Mouse (Mus musculus): ENCODE results near the gene Hinfp. TPM values are rescaled to one million over a fixed set of nuclear protein-coding genes. Genes with fewer than 3 reads are reported as not detected.

Gene Hinfp
- polyA plus RNA-seq, 1 experiment from 2014 or later = 17.4 TPM

DNA sequence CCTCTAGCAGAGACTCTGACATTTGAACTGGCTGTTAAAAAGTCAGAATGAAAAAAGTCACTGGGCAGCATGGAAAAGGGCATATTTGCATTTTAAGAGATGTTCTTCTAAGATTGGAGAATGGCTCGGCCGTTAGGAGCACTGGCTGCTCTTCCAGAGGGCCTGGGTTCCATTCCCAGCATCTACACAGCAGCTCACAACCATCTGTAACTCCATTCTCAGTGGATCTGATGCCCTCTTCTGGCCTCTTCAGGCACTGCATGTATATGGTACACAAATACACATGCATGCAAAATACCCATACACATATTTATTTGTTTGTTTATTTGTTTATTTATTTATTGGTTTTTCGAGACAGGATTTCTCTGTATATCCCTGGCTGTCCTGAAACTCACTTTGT lies 36.4 kb downstream of the Hinfp start:
- Histone ChIP-seq H3K4me2 (replicated peaks) (no peak overlapping the region), H3K4me3 (replicated peaks; ENCODE audit: low read length) (no peak overlapping the region), H3K36me3 (replicated peaks; ENCODE audit: control insufficient read depth, insufficient read depth) (peaks cover 13% of the 10 kb centered on the region), H3K27ac (no peak overlapping the region), H3K27me3 (ENCODE audit: control insufficient read depth, insufficient read depth, low read length) (no peaks in the 10 kb centered on the region), H3K9ac (no peak overlapping the region), H3K4me1 (replicated peaks; ENCODE audit: control insufficient read depth, insufficient read depth, low read length) (peaks cover 12% of the 10 kb centered on the region; the same call in 1 of the 2 replicates), H3K9me3 (ENCODE audit: control insufficient read depth, low read length) (no peaks in the 10 kb centered on the region; the same call in 1 of the 2 replicates)
- ATAC-seq (ENCODE audit: low FRiP score) = no peak
- no peak for DNase-seq (ENCODE audit: low spot score)
- 89% methylated on average over 3 of the region's 3 CpGs for WGBS

DNA sequence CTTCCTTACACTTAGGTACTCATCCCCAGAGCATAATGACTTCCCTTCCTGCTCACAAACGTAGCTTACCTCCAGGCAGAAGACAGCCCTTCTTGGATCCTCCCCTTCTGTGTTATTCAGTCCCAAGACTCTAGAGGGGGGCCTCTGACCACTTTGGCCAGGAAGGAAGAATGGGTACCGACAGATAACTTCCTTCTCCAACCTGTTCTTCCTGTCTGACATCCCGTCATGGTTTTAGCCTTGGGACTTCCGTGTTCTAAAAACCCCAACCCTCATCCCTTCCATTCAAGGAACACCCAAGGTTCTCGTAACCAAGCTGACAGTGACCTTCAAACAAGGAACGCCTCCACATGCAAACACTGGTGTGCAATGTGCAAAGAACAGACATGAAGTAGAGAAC lies 37.0 kb downstream of the Hinfp start, which contains the start of gene Nlrx1:
Gene Nlrx1 (minus strand): TSS at position 168 of the 400 bp plus-strand sequence.
- no peak for DNase-seq (ENCODE audit: low spot score)
- Histone ChIP-seq H3K4me3 (replicated peaks; ENCODE audit: low read length) (peak within 1 kb of the TSS; percentile 32), H3K36me3 (replicated peaks; ENCODE audit: control insufficient read depth, insufficient read depth) (peaks cover 7% of the 10 kb centered on the region; the same call in 1 of the 2 replicates), H3K27ac (peak within 1 kb of the TSS; percentile 57), H3K9ac (peak within 1 kb of the TSS; percentile 65), H3K4me1 (replicated peaks; ENCODE audit: control insufficient read depth, insufficient read depth, low read length) (peaks cover 12% of the 10 kb centered on the region; the same call in 1 of the 2 replicates), H3K9me3 (ENCODE audit: control insufficient read depth, low read length) (no peaks in the 10 kb centered on the region; the same call in 1 of the 2 replicates), H3K4me2 (replicated peaks) (peak within 1 kb of the TSS; percentile 59), H3K27me3 (ENCODE audit: control insufficient read depth, insufficient read depth, low read length) (no peaks in the 10 kb centered on the region)
- no peak for ATAC-seq (ENCODE audit: low FRiP score)
- 89% methylated on average over 6 of the region's 6 CpGs for WGBS

DNA sequence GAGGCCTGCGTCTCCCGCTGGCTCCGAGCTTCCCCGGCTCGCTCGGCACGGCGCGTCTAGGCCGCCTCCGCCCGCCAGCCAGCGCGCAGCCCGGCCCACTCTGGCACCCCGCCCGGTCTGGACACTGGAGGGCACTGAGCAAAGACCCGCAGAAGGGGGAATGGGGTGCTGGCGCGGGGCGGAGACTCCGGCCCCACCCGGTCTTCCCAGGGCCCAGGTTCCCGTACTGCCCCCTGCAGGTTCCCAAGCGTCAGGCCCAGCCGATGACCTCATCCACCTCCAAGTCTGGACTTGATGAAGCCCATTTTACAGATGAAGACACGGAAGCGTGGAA lies 37.5 kb downstream of the Hinfp start:
- no peaks in the 10 kb centered on the region; the same call in 1 of the 2 replicates for H3K9me3 ChIP-seq (ENCODE audit: control insufficient read depth, low read length)
- ATAC-seq (ENCODE audit: low FRiP score) (peak; percentile 80), DNase-seq (ENCODE audit: low spot score) (peak; percentile 63)
- peak overlapping the region; percentile 65 for H3K9ac ChIP-seq
- H3K27ac ChIP-seq = peak overlapping the region; percentile 57
- 8% methylated on average over 24 of the region's 28 CpGs for WGBS
- H3K4me3 ChIP-seq (replicated peaks; ENCODE audit: low read length) = peak overlapping the region; percentile 32
- no peaks in the 10 kb centered on the region for H3K27me3 ChIP-seq (ENCODE audit: control insufficient read depth, insufficient read depth, low read length)
- H3K4me1 ChIP-seq (replicated peaks; ENCODE audit: control insufficient read depth, insufficient read depth, low read length) = peaks cover 12% of the 10 kb centered on the region; the same call in 1 of the 2 replicates
- peak overlapping the region; percentile 59 for H3K4me2 ChIP-seq (replicated peaks)
- H3K36me3 ChIP-seq (replicated peaks; ENCODE audit: control insufficient read depth, insufficient read depth) = 0 out of 2 replicates have a peak, but pooled peaks cover 2% of the 10 kb centered on the region

DNA sequence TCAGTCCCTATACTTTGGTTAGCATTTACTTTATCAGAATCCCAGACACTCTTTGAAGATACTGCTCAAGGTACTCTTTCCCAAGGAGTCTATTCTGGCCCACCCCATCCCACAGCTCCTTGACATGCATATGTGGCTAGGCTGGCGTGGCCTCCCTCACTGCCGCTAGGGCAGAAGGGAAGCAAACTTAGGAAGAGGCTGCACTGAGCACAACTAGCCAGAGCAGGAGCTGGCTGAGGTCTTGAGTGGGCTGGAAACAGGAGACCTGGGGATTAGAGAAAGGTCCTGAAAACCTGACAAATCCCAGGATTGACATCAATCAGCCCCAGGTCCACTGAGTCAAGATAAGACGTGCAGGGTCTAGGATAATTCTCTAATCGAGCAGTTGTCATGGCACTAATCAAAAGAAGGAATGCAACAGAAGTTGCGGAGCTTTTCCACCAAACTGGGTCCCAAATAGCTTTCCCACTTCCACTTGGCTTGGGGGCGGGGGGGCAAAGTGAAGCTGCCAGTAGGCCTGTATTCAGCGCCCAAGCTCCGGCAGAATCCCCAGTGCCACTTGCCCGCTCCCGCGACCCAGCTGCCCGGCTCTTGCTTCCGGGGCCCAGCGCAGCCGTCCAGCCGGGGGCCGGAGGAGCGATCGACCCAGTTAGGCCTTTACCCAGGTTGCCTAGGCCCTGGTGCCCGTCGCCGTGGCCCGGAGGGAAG lies 38.0 kb downstream of the Hinfp start:
- DNase-seq (ENCODE audit: low spot score) (no peak), ATAC-seq (ENCODE audit: low FRiP score) (no peak)
- Histone ChIP-seq H3K27ac (peak overlapping the region; percentile 57), H3K4me2 (replicated peaks) (peak overlapping the region; percentile 59), H3K4me1 (replicated peaks; ENCODE audit: control insufficient read depth, insufficient read depth, low read length) (peaks cover 12% of the 10 kb centered on the region; the same call in 1 of the 2 replicates), H3K36me3 (replicated peaks; ENCODE audit: control insufficient read depth, insufficient read depth) (no peaks in the 10 kb centered on the region), H3K4me3 (replicated peaks; ENCODE audit: low read length) (peak overlapping the region; percentile 32), H3K9me3 (ENCODE audit: control insufficient read depth, low read length) (no peaks in the 10 kb centered on the region; the same call in 1 of the 2 replicates), H3K9ac (peak overlapping the region; percentile 65), H3K27me3 (ENCODE audit: control insufficient read depth, insufficient read depth, low read length) (no peaks in the 10 kb centered on the region)
- 7% methylated on average over 23 of the region's 23 CpGs for WGBS

DNA sequence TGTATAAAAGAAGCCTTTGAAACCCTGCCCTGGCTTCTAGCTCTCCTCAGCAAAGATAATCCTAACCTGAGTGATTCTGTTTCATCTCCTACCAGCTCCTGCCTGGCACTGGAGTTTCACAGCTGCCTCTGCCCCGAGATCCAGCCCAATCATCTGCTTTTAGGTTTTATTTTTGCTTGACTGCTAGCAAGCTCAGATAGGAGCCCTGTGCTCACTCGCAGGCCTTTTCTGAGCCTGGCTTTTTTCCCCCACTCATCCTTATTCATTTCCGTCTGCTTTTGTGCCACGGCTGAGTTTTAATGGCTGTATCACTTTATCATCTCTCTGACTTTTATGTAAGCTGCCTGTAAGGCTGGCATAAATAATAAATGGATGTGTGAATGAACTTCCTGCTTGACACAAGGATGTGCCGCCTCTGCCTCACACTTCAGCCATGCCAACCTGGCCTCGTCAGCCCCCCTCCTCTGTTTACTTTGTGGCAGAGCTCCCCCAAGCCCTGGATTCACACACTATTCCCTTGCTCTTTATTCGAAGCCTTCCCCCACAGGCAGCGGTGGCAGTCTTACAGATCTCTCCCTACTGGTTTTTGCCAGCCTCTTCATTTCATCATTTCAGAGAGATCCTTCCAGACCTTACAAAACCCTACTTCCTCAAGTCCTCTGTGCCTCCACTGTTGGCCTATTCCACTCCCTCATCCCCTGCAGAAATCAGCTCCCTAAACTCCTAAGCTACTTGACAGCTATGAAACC lies 38.8 kb downstream of the Hinfp start:
- H3K9ac ChIP-seq = no peak overlapping the region; the same call in 1 of the 2 replicates
- DNase-seq (ENCODE audit: low spot score) (no peak), ATAC-seq (ENCODE audit: low FRiP score) (no peak)
- no peaks in the 10 kb centered on the region; the same call in 1 of the 2 replicates for H3K9me3 ChIP-seq (ENCODE audit: control insufficient read depth, low read length)
- peak overlapping the region; percentile 57; the same call in 1 of the 2 replicates for H3K27ac ChIP-seq
- no peak overlapping the region for H3K4me3 ChIP-seq (replicated peaks; ENCODE audit: low read length)
- H3K36me3 ChIP-seq (replicated peaks; ENCODE audit: control insufficient read depth, insufficient read depth) = no peaks in the 10 kb centered on the region
- WGBS = 60% methylated on average over 8 of the region's 8 CpGs
- peaks cover 12% of the 10 kb centered on the region; the same call in 1 of the 2 replicates for H3K4me1 ChIP-seq (replicated peaks; ENCODE audit: control insufficient read depth, insufficient read depth, low read length)
- no peaks in the 10 kb centered on the region for H3K27me3 ChIP-seq (ENCODE audit: control insufficient read depth, insufficient read depth, low read length)
- no peak overlapping the region for H3K4me2 ChIP-seq (replicated peaks)

DNA sequence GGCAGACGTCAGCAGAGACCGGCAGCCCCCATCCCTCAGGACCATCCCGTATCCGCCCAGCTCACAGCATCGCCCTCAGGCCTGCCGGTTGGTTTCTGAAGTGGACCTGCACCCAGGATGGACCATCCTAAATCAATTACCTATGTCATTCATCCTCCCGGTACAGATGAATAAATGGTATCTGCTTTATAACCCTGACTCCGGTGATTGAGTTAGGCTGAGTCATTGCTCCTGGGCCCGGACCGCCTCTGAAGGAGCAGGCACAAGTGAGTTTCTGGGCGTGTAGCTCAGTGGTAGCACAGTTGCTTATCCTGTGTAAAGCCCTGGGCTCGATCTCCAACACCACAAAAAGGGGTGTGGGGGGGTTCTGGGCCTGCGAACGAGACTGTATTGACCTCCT lies 44.1 kb downstream of the Hinfp start:
- WGBS = 81% methylated on average over 14 of the region's 14 CpGs
- DNase-seq (ENCODE audit: low spot score) (no peak), ATAC-seq (ENCODE audit: low FRiP score) (no peak)
- no peak overlapping the region for H3K4me2 ChIP-seq (replicated peaks)
- H3K27ac ChIP-seq = no peak overlapping the region
- no peak overlapping the region for H3K4me3 ChIP-seq (replicated peaks; ENCODE audit: low read length)
- H3K9ac ChIP-seq = no peak overlapping the region
- 0 out of 2 replicates have a peak, but pooled peaks cover 8% of the 10 kb centered on the region for H3K4me1 ChIP-seq (replicated peaks; ENCODE audit: control insufficient read depth, insufficient read depth, low read length)
- no peaks in the 10 kb centered on the region for H3K27me3 ChIP-seq (ENCODE audit: control insufficient read depth, insufficient read depth, low read length)
- no peaks in the 10 kb centered on the region for H3K9me3 ChIP-seq (ENCODE audit: control insufficient read depth, low read length)
- no peaks in the 10 kb centered on the region for H3K36me3 ChIP-seq (replicated peaks; ENCODE audit: control insufficient read depth, insufficient read depth)

DNA sequence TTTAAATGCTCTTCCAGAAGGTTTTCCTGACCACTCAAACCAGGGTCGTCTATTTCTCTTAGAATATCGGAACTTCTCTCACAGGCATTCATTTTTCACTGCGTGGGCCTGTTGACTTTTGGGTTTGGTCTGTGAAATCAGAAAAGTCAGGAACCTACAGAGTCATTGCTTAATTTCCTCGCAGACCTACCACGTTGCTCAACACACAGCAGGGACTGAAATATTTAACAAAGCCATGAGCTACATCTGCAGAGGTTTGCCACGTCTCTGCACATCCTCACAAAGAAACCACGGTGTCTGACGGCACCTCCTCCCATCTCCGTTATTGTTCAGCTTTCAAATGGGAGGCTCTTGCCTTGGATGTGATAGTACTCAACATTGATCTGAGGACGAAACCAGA lies 46.5 kb downstream of the Hinfp start:
- Histone ChIP-seq H3K9ac (no peak overlapping the region), H3K27me3 (ENCODE audit: control insufficient read depth, insufficient read depth, low read length) (no peaks in the 10 kb centered on the region), H3K4me2 (replicated peaks) (no peak overlapping the region), H3K4me1 (replicated peaks; ENCODE audit: control insufficient read depth, insufficient read depth, low read length) (peaks cover 16% of the 10 kb centered on the region), H3K36me3 (replicated peaks; ENCODE audit: control insufficient read depth, insufficient read depth) (no peaks in the 10 kb centered on the region), H3K27ac (no peak overlapping the region), H3K9me3 (ENCODE audit: control insufficient read depth, low read length) (no peaks in the 10 kb centered on the region), H3K4me3 (replicated peaks; ENCODE audit: low read length) (no peak overlapping the region)
- DNase-seq (ENCODE audit: low spot score) = no peak
- no peak for ATAC-seq (ENCODE audit: low FRiP score)
- WGBS = 70% methylated on average over 10 of the region's 10 CpGs

DNA sequence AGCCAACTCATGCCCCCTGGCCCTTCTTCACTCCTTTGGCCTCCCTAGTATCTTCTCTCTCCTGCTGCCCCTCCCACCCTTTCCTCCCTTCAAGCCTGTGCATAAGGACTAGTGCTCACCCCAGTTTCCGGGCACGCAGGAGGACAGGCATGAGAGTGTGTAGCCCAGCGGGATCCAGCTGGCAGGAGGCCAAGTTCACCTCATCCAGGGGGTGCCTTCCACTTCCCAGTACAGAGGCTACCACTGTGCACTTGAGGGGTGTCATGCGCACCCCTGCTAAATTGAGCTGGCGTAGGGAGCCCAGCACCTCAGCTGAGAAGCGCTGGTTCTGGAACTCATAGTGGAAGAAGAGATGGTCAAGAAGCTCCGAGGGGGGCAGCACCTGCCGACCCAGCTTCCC lies 49.3 kb downstream of the Hinfp start:
- no peaks in the 10 kb centered on the region for H3K36me3 ChIP-seq (replicated peaks; ENCODE audit: control insufficient read depth, insufficient read depth)
- 86% methylated on average over 8 of the region's 8 CpGs for WGBS

DNA sequence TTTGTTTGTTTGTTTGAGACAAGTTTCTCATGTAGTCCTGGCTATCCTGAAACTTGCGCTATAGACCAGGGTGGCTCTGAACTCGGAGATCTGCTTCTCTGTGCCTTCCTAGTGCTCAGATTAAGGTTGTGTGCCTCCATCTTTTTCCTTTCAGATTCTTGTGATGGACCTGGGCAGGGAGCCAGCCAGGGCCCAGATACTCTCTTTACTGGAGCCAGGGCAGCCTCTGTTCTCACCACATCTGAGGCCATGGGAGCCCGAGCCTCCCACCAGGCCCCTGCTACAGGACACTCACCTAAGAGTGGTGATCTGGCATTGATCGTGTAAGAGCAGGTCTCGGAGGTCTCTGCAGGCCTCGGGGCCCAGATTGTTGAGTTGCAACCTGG lies 50.3 kb downstream of the Hinfp start:
- no peak overlapping the region for H3K9ac ChIP-seq
- no peaks in the 10 kb centered on the region for H3K36me3 ChIP-seq (replicated peaks; ENCODE audit: control insufficient read depth, insufficient read depth)
- WGBS = 45% methylated on average over 6 of the region's 6 CpGs
- H3K4me2 ChIP-seq (replicated peaks) = no peak overlapping the region
- no peaks in the 10 kb centered on the region for H3K27me3 ChIP-seq (ENCODE audit: control insufficient read depth, insufficient read depth, low read length)
- peak; percentile 27; the same call in 1 of the 2 replicates for ATAC-seq (ENCODE audit: low FRiP score)
- no peaks in the 10 kb centered on the region for H3K9me3 ChIP-seq (ENCODE audit: control insufficient read depth, low read length)
- peaks cover 31% of the 10 kb centered on the region for H3K4me1 ChIP-seq (replicated peaks; ENCODE audit: control insufficient read depth, insufficient read depth, low read length)
- H3K27ac ChIP-seq = peak overlapping the region; percentile 73
- no peak for DNase-seq (ENCODE audit: low spot score)
- no peak overlapping the region for H3K4me3 ChIP-seq (replicated peaks; ENCODE audit: low read length)

More for the DNA sequence above, 49.3 kb downstream of the Hinfp start:
- DNase-seq (ENCODE audit: low spot score) (no peak), ATAC-seq (ENCODE audit: low FRiP score) (no peak)
- Histone ChIP-seq H3K9me3 (ENCODE audit: control insufficient read depth, low read length) (no peaks in the 10 kb centered on the region), H3K27ac (no peak overlapping the region), H3K4me3 (replicated peaks; ENCODE audit: low read length) (no peak overlapping the region), H3K9ac (no peak overlapping the region), H3K4me1 (replicated peaks; ENCODE audit: control insufficient read depth, insufficient read depth, low read length) (peaks cover 28% of the 10 kb centered on the region), H3K4me2 (replicated peaks) (no peak overlapping the region), H3K27me3 (ENCODE audit: control insufficient read depth, insufficient read depth, low read length) (no peaks in the 10 kb centered on the region)
